Mouse (Mus musculus) thymus, adult 2 months (tissue): ENCODE measurements around the gene Bbs5.

Source experiments
- CTCF ChIP-seq: fragments of 200-500 bp; IDR thresholded peaks from 2 replicates; pipeline ENCODE4 v1.5.1; 2012; ENCODE audit warnings: mild to moderate bottlenecking, control low read depth, low read length, moderate library complexity, borderline replicate concordance; ENCODE audit not compliant: control insufficient read depth, poor library complexity, insufficient read depth; ENCODE audit errors: extremely low read depth
- POLR2A ChIP-seq: fragments of 200-500 bp; IDR thresholded peaks from 2 replicates; pipeline ENCODE4 v1.6.1; 2012; ENCODE audit warnings: mild to moderate bottlenecking, low read length, control low read depth, moderate library complexity; ENCODE audit not compliant: control insufficient read depth, poor library complexity, insufficient read depth; ENCODE audit errors: extremely low read depth

- TF ChIP-seq CTCF (no peak), POLR2A (no peak)
Observed at GRCm38 (mm10) chr2:69693501-69693900, 46.5 kb downstream of the Bbs5 start.
